ENCODE assay signal across 20 mouse cellular contexts in genomic region chr6:112955773-112956172, GRCm38 (mm10).
"Had no signal": no experiment of that assay in that cellular context is flagged by ENCODE, and none has a peak within 500 bp of the region (broad histone marks: within the 10 kb centered on the region; RNA-seq: fewer than 3 reads in every experiment).

No protein-coding gene starts in this region.

- DNase-seq: kidney, adult 18-20 months; kidney, adult 9 months; kidney, postnatal 14 days; kidney, postnatal 4 days; left cerebral cortex, postnatal 4 days; liver, embryonic 13.5 days; lung, adult 2 months; lung, postnatal 14 days; lung, postnatal 4 days; right cerebral cortex, adult 18-20 months; right cerebral cortex, postnatal 14 days; right cerebral cortex, postnatal 4 days; thymus, postnatal 25 days had no signal

- H3K27me3 ChIP-seq: limb, embryonic 15.5 days; liver, embryonic 13.5 days; midbrain, embryonic 12.5 days; midbrain, embryonic 15.5 days; neural tube, embryonic 12.5 days; neural tube, embryonic 15.5 days had no signal

- H3K4me3 ChIP-seq: limb, embryonic 12.5 days; limb, embryonic 15.5 days; liver, embryonic 13.5 days; midbrain, embryonic 12.5 days; midbrain, embryonic 15.5 days; neural tube, embryonic 12.5 days; neural tube, embryonic 15.5 days; stomach, embryonic 15.5 days had no signal

- H3K9me3 ChIP-seq: limb, embryonic 12.5 days; limb, embryonic 15.5 days; liver, embryonic 13.5 days; midbrain, embryonic 12.5 days; midbrain, embryonic 15.5 days; neural tube, embryonic 12.5 days; neural tube, embryonic 15.5 days; stomach, embryonic 15.5 days had no signal

- ATAC-seq: midbrain, embryonic 15.5 days had no signal

- H3K27ac ChIP-seq: limb, embryonic 12.5 days; limb, embryonic 15.5 days; liver, embryonic 13.5 days; midbrain, embryonic 12.5 days; midbrain, embryonic 15.5 days; neural tube, embryonic 12.5 days; neural tube, embryonic 15.5 days; stomach, embryonic 15.5 days had no signal

- H3K36me3 ChIP-seq: limb, embryonic 12.5 days; limb, embryonic 15.5 days; liver, embryonic 13.5 days; midbrain, embryonic 12.5 days; midbrain, embryonic 15.5 days; neural tube, embryonic 12.5 days; neural tube, embryonic 15.5 days; stomach, embryonic 15.5 days had no signal
